Mouse (Mus musculus): ENCODE results near the gene Vstm5.
"Not testable (repeated sequence)": the region's sequence is repeated elsewhere in the genome, so short reads cannot be mapped to it uniquely, and the experiment has no call there.

GRCm38 (mm10) chr9:15194806-15195205, 44.0 kb upstream of the Vstm5 start:
- not testable (repeated sequence) for TF ChIP-seq CTCF, EP300 (IDR thresholded peaks at IDR 0.05; ENCODE audit: low read depth)
